Mouse (Mus musculus): ENCODE measurements around the gene Apod. TPM values are rescaled to one million over a fixed set of nuclear protein-coding genes. Genes with fewer than 3 reads are reported as not detected.
A peak's percentile ranks its signal among the peaks of the same experiment; 100 is the strongest.

Gene Apod
- total and polyA plus RNA-seq, 3 experiments: 0.17 TPM; not detected in 2

GRCm38 (mm10) chr16:31290281-31290680, 24.3 kb downstream of the Apod start:
- no peak overlapping the region for H3K4me2 ChIP-seq (ENCODE audit: insufficient read depth, low read depth, poor library complexity, severe bottlenecking)
- H3K79me2 ChIP-seq (replicated peaks; ENCODE audit: control insufficient read depth, extremely low read depth, insufficient read depth, poor library complexity, severe bottlenecking): no peaks in the 10 kb centered on the region
- no peaks in the 10 kb centered on the region for H3K36me3 ChIP-seq (replicated peaks in 1 of 2; ENCODE audit: control insufficient read depth in 1 of 2, insufficient read depth in 1 of 2, low read length in 1 of 2)
- in situ Hi-C loops (cut with MboI; ENCODE audit: low pct_ligation_motif_present, low pct_unique_long_range_greater_than_20kb, low sequenced_read_pairs): no loop called here
- DNase-seq (ENCODE audit: extremely low read depth): no peak
- no peak for TF ChIP-seq ZKSCAN1 (IDR thresholded peaks at IDR 0.05; ENCODE audit: borderline replicate concordance, low read depth, low read length)
- no peak for TF ChIP-seq TBP (conservative IDR thresholded peaks at IDR 0.05; ENCODE audit: low read depth, low read length)
- peak; percentile 41; the same call in 1 of the 2 replicates for TF ChIP-seq MEF2A (IDR thresholded peaks at IDR 0.05; ENCODE audit: borderline replicate concordance, low read depth, low read length)
- no peak for TF ChIP-seq NELFE (IDR thresholded peaks at IDR 0.05; ENCODE audit: low read depth, low read length)
- TF ChIP-seq UBTF (IDR thresholded peaks at IDR 0.05; ENCODE audit: low read depth, low read length): no peak
- TF ChIP-seq PAX5 (IDR thresholded peaks at IDR 0.05; ENCODE audit: low read length): no peak
- dilution Hi-C loops (cut with MboI; ENCODE audit: extremely low pct_ligation_motif_present, extremely low pct_unique_long_range_greater_than_20kb, low sequenced_read_pairs): no loop called here
- peaks cover 2 to 10% of the 10 kb centered on the region in 2 experiments; a peak in 3 of 4 replicates for H3K4me1 ChIP-seq (ENCODE audit: control insufficient read depth in 1 of 2, insufficient read depth in 2 of 2)
- no peak overlapping the region for H3K9ac ChIP-seq (ENCODE audit: insufficient read depth, low read depth)
- H3K27ac ChIP-seq (ENCODE audit: insufficient read depth, low read depth): no peak overlapping the region
- no peaks in the 10 kb centered on the region for H3K9me3 ChIP-seq (replicated peaks; ENCODE audit: low read length)
- no peak overlapping the region for H3K4me3 ChIP-seq (replicated peaks in 1 of 3; ENCODE audit: low read depth in 2 of 3, low read length in 2 of 3, poor library complexity in 1 of 3)
- no peaks in the 10 kb centered on the region for H3K27me3 ChIP-seq (replicated peaks)

- H3K4me1 ChIP-seq (ENCODE audit: control insufficient read depth in 1 of 2, insufficient read depth in 2 of 2): peaks cover 2 to 5% of the 10 kb centered on the region in 2 experiments; a peak in 3 of 4 replicates
- H3K4me3 ChIP-seq (replicated peaks in 1 of 3; ENCODE audit: low read depth in 2 of 3, low read length in 2 of 3, poor library complexity in 1 of 3): no peak overlapping the region
- DNase-seq (ENCODE audit: extremely low read depth): no peak
- in situ Hi-C loops (cut with MboI; ENCODE audit: low pct_ligation_motif_present, low pct_unique_long_range_greater_than_20kb, low sequenced_read_pairs) (loop anchor here (10.0 kb wide), 1 partner anchor 137 kb away; the partner anchor contains the start of gene Bdh1), dilution Hi-C loops (cut with MboI; ENCODE audit: extremely low pct_ligation_motif_present, extremely low pct_unique_long_range_greater_than_20kb, low sequenced_read_pairs) (no loop called here)
- no peak overlapping the region for H3K4me2 ChIP-seq (ENCODE audit: insufficient read depth, low read depth, poor library complexity, severe bottlenecking)
- H3K9me3 ChIP-seq (replicated peaks; ENCODE audit: low read length): no peaks in the 10 kb centered on the region
- no peak for TF ChIP-seq CHD1 (IDR thresholded peaks at IDR 0.05; ENCODE audit: low read depth, low read length)
- no peak for TF ChIP-seq GABPA (IDR thresholded peaks at IDR 0.05; ENCODE audit: insufficient replicate concordance, low read depth, low read length)
- TF ChIP-seq MYC (IDR thresholded peaks at IDR 0.05; ENCODE audit: low read depth, low read length): no peak
- TF ChIP-seq BHLHE40 (IDR thresholded peaks at IDR 0.05; ENCODE audit: low read depth, low read length): no peak
- TF ChIP-seq NRF1 (IDR thresholded peaks at IDR 0.05; ENCODE audit: low read depth, low read length): no peak
- no peak for TF ChIP-seq RAD21 (IDR thresholded peaks at IDR 0.05; ENCODE audit: low read depth, low read length)
- TF ChIP-seq E2F4 (IDR thresholded peaks at IDR 0.05; ENCODE audit: insufficient replicate concordance, low read depth, low read length): no peak
- no peak for TF ChIP-seq TBP (conservative IDR thresholded peaks at IDR 0.05; ENCODE audit: low read depth, low read length)
- no peak for TF ChIP-seq TCF12 (IDR thresholded peaks at IDR 0.05; ENCODE audit: low read depth, low read length)
- no peak for TF ChIP-seq ZMIZ1 (IDR thresholded peaks at IDR 0.05; ENCODE audit: low read depth, low read length)
- no peak for TF ChIP-seq NELFE (IDR thresholded peaks at IDR 0.05; ENCODE audit: low read depth, low read length)
- no peak for TF ChIP-seq HCFC1 (IDR thresholded peaks at IDR 0.05; ENCODE audit: low read depth, low read length)
- TF ChIP-seq ZNF384 (IDR thresholded peaks at IDR 0.05; ENCODE audit: low read depth, low read length): no peak
- H3K36me3 ChIP-seq (replicated peaks in 1 of 2; ENCODE audit: control insufficient read depth in 1 of 2, insufficient read depth in 1 of 2, low read length in 1 of 2): no peaks in the 10 kb centered on the region
- H3K27ac ChIP-seq (ENCODE audit: insufficient read depth, low read depth): no peak overlapping the region
- no peak overlapping the region for H3K9ac ChIP-seq (ENCODE audit: insufficient read depth, low read depth)
- no peaks in the 10 kb centered on the region for H3K27me3 ChIP-seq (replicated peaks)
- no peaks in the 10 kb centered on the region for H3K79me2 ChIP-seq (replicated peaks; ENCODE audit: control insufficient read depth, extremely low read depth, insufficient read depth, poor library complexity, severe bottlenecking)
Observed at GRCm38 (mm10) chr16:31287712-31288111, 26.9 kb downstream of the Apod start.
